Mouse (Mus musculus): ENCODE results near the gene Il27ra.

GRCm38 (mm10) chr8:84070241-84070640 lies 27.9 kb upstream of the Il27ra start:
- TF ChIP-seq EP300 (IDR thresholded peaks at IDR 0.05) (no peak), CTCF (IDR thresholded peaks at IDR 0.05) (no peak)
